Mouse (Mus musculus) CD4-positive, CD25-positive, alpha-beta regulatory T cell (primary cell): ENCODE results near the gene Zfr. TPM values are rescaled to one million over a fixed set of nuclear protein-coding genes. Genes with fewer than 3 reads are reported as not detected.

Experiments used
- polyA plus RNA-seq: library from polyadenylated mRNA; unstranded; fragments of 100-300 nt; shearing (Covaris generic); gene quantifications from one replicate; pipeline ENCODE4 v1.2.1, GENCODE M21; 2017

Zfr gene
- polyA plus RNA-seq: 141 TPM

DNA sequence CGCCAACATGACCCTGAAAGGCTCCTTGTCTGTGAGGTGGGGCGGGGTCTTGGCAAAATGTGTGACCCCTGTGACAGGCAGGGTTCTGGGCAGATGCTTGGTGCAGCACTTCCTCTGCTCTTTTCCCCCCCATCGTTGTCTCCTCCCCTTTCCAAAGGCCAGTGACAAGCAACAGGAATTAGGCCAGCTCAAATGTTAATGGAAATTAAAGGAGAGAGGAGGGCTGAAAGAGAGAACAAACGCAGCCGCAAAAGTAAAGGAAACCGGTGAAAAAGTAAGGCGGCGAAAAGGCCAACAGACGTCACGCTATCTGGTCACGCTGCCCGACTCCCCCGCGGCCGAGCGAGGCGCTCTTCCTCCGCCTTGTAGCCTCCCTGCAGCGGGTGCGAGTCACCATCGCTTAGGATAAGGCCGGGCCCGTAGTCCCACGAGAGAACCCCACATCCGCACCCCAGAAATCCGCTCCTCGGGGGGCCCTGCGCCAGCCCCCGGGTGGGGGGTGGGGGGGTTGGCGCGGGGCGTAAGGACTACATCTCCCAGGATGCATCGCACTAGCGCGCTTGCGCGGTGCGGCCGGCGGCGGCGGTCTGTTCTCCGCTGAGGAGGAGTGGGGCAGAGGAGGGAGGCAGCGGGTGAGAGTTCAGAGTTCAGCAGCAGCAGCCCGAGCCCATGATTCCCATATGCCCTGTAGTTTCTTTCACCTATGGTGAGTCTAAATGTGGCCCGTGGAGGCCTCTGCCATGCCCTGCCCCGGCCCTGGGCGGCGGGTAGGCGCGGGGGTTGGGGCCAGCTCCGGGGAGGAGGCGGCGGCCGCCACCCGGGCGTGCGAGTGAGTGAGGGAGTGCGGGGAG, at the start of gene Zfr:
Gene Zfr (plus strand): TSS at position 590 of the 851 bp plus-strand sequence.

GRCm38 (mm10) chr15:12204319-12205159, 86.9 kb downstream of the Zfr start, which contains the start of gene Mtmr12:
Gene Mtmr12, plus strand, starts transcription at chr15:12205028.

Other genes with a start within 250 kb of the Zfr start
- not detected for gene Npr3, start 210.5 kb upstream of the Zfr start, polyA plus RNA-seq
- gene Sub1, start 120.8 kb upstream of the Zfr start, polyA plus RNA-seq: 515 TPM
- 69.3 TPM for gene Mtmr12, start 87.2 kb downstream of the Zfr start, polyA plus RNA-seq
- 145 TPM for gene Golph3, start 203.6 kb downstream of the Zfr start, polyA plus RNA-seq
- 0.60 TPM for gene 1810049J17Rik, start 204.1 kb downstream of the Zfr start, polyA plus RNA-seq